Mouse (Mus musculus): ENCODE measurements around the gene Atp6v1g1. TPM values are rescaled to one million over a fixed set of nuclear protein-coding genes. Genes with fewer than 3 reads are reported as not detected.

Atp6v1g1 gene
- total RNA-seq, 1 experiment = 105 TPM

- in situ Hi-C loops (cut with MboI; ENCODE audit: low sequenced_read_pairs in 2 of 2, unreplicated experiment in 2 of 2) = no loop called here
- Histone ChIP-seq H3K9ac (ENCODE audit: insufficient read depth, low read depth, low read length, poor library complexity, severe bottlenecking) (no peak overlapping the region), H3K4me1 (ENCODE audit: control insufficient read depth in 2 of 2, insufficient read depth in 2 of 2, low read length in 2 of 2, poor library complexity in 1 of 2) (peaks cover 2% of the 10 kb centered on the region in 2 experiments; a peak in 1 of 4 replicates), H3K9me3 (ENCODE audit: control insufficient read depth, insufficient read depth, low read depth, low read length) (no peaks in the 10 kb centered on the region), H3K36me3 (ENCODE audit: control insufficient read depth, insufficient read depth, low read length, poor library complexity, severe bottlenecking) (peaks cover 2% of the 10 kb centered on the region; the same call in 1 of the 2 replicates), H3K27ac (ENCODE audit: insufficient read depth, low read depth, low read length, poor library complexity, severe bottlenecking) (no peak overlapping the region), H3K4me3 (ENCODE audit: insufficient read depth in 1 of 2, low read depth in 1 of 2, low read length in 2 of 2, poor library complexity in 1 of 2, severe bottlenecking in 1 of 2) (no peak overlapping the region)
- DNase-seq (ENCODE audit: low read depth, low spot score) = no peak
- no peak for TF ChIP-seq ZNF384 (IDR thresholded peaks at IDR 0.05; ENCODE audit: low read depth, low read length)
- TF ChIP-seq HCFC1 (IDR thresholded peaks at IDR 0.05; ENCODE audit: borderline replicate concordance, insufficient read depth, low read length) = no peak
- no peak for TF ChIP-seq MAFK (IDR thresholded peaks at IDR 0.05; ENCODE audit: insufficient read depth, low read depth, low read length)
- no peak for TF ChIP-seq ZC3H11A (IDR thresholded peaks at IDR 0.05; ENCODE audit: borderline replicate concordance, low read depth, low read length)
- TF ChIP-seq CHD2 (IDR thresholded peaks at IDR 0.05; ENCODE audit: low read depth, low read length) = no peak
Observed at GRCm38 (mm10) chr4:63498346-63498745, 46.2 kb upstream of the Atp6v1g1 start.

GRCm38 (mm10) chr4:63501050-63501449, 43.5 kb upstream of the Atp6v1g1 start:
- no peaks in the 10 kb centered on the region for H3K9me3 ChIP-seq (ENCODE audit: control insufficient read depth, insufficient read depth, low read depth, low read length)
- no peak overlapping the region for H3K9ac ChIP-seq (ENCODE audit: insufficient read depth, low read depth, low read length, poor library complexity, severe bottlenecking)
- H3K4me1 ChIP-seq (ENCODE audit: control insufficient read depth in 2 of 2, insufficient read depth in 2 of 2, low read length in 2 of 2, poor library complexity in 1 of 2) = peaks cover 0 to 2% of the 10 kb centered on the region in 2 experiments; a peak in 1 of 4 replicates
- in situ Hi-C loops (cut with MboI; ENCODE audit: low sequenced_read_pairs in 2 of 2, unreplicated experiment in 2 of 2) = no loop called here
- TF ChIP-seq HCFC1 (IDR thresholded peaks at IDR 0.05; ENCODE audit: borderline replicate concordance, insufficient read depth, low read length) (no peak), ZNF384 (IDR thresholded peaks at IDR 0.05; ENCODE audit: low read depth, low read length) (no peak), CHD2 (IDR thresholded peaks at IDR 0.05; ENCODE audit: low read depth, low read length) (no peak), MAFK (IDR thresholded peaks at IDR 0.05; ENCODE audit: insufficient read depth, low read depth, low read length) (no peak)
- no peak overlapping the region for H3K4me3 ChIP-seq (ENCODE audit: insufficient read depth in 1 of 2, low read depth in 1 of 2, low read length in 2 of 2, poor library complexity in 1 of 2, severe bottlenecking in 1 of 2)
- H3K27ac ChIP-seq (ENCODE audit: insufficient read depth, low read depth, low read length, poor library complexity, severe bottlenecking) = no peak overlapping the region
- no peaks in the 10 kb centered on the region for H3K36me3 ChIP-seq (ENCODE audit: control insufficient read depth, insufficient read depth, low read length, poor library complexity, severe bottlenecking)
- DNase-seq (ENCODE audit: low read depth, low spot score) = no peak

GRCm38 (mm10) chr4:63503949-63504348, 40.6 kb upstream of the Atp6v1g1 start:
- no peak for DNase-seq (ENCODE audit: low read depth, low spot score)
- H3K27ac ChIP-seq (ENCODE audit: insufficient read depth, low read depth, low read length, poor library complexity, severe bottlenecking) = no peak overlapping the region
- no peak overlapping the region for H3K9ac ChIP-seq (ENCODE audit: insufficient read depth, low read depth, low read length, poor library complexity, severe bottlenecking)
- no peaks in the 10 kb centered on the region for H3K36me3 ChIP-seq (ENCODE audit: control insufficient read depth, insufficient read depth, low read length, poor library complexity, severe bottlenecking)
- no peaks in the 10 kb centered on the region for H3K4me1 ChIP-seq (ENCODE audit: control insufficient read depth in 2 of 2, insufficient read depth in 2 of 2, low read length in 2 of 2, poor library complexity in 1 of 2)
- no peaks in the 10 kb centered on the region for H3K9me3 ChIP-seq (ENCODE audit: control insufficient read depth, insufficient read depth, low read depth, low read length)
- no peak overlapping the region for H3K4me3 ChIP-seq (ENCODE audit: insufficient read depth in 1 of 2, low read depth in 1 of 2, low read length in 2 of 2, poor library complexity in 1 of 2, severe bottlenecking in 1 of 2)
- TF ChIP-seq HCFC1 (IDR thresholded peaks at IDR 0.05; ENCODE audit: borderline replicate concordance, insufficient read depth, low read length) (no peak), CHD2 (IDR thresholded peaks at IDR 0.05; ENCODE audit: low read depth, low read length) (no peak), ZC3H11A (IDR thresholded peaks at IDR 0.05; ENCODE audit: borderline replicate concordance, low read depth, low read length) (no peak), ZNF384 (IDR thresholded peaks at IDR 0.05; ENCODE audit: low read depth, low read length) (no peak), MAFK (IDR thresholded peaks at IDR 0.05; ENCODE audit: insufficient read depth, low read depth, low read length) (no peak)
- in situ Hi-C loops (cut with MboI; ENCODE audit: low sequenced_read_pairs in 2 of 2, unreplicated experiment in 2 of 2) = no loop called here

GRCm38 (mm10) chr4:63507478-63507877, 37.1 kb upstream of the Atp6v1g1 start:
- H3K9me3 ChIP-seq (ENCODE audit: control insufficient read depth, insufficient read depth, low read depth, low read length) = no peaks in the 10 kb centered on the region
- TF ChIP-seq ZNF384 (IDR thresholded peaks at IDR 0.05; ENCODE audit: low read depth, low read length) = no peak
- no peak for TF ChIP-seq HCFC1 (IDR thresholded peaks at IDR 0.05; ENCODE audit: borderline replicate concordance, insufficient read depth, low read length)
- TF ChIP-seq CHD2 (IDR thresholded peaks at IDR 0.05; ENCODE audit: low read depth, low read length) = no peak
- TF ChIP-seq MAFK (IDR thresholded peaks at IDR 0.05; ENCODE audit: insufficient read depth, low read depth, low read length) = no peak
- TF ChIP-seq ZC3H11A (IDR thresholded peaks at IDR 0.05; ENCODE audit: borderline replicate concordance, low read depth, low read length) = no peak

GRCm38 (mm10) chr4:63508232-63508631, 36.3 kb upstream of the Atp6v1g1 start:
- TF ChIP-seq ZNF384 (IDR thresholded peaks at IDR 0.05; ENCODE audit: low read depth, low read length) = no peak
- no peak for TF ChIP-seq HCFC1 (IDR thresholded peaks at IDR 0.05; ENCODE audit: borderline replicate concordance, insufficient read depth, low read length)
- TF ChIP-seq ZC3H11A (IDR thresholded peaks at IDR 0.05; ENCODE audit: borderline replicate concordance, low read depth, low read length) = no peak
- no peak for TF ChIP-seq MAFK (IDR thresholded peaks at IDR 0.05; ENCODE audit: insufficient read depth, low read depth, low read length)
- no peak overlapping the region for H3K27ac ChIP-seq (ENCODE audit: insufficient read depth, low read depth, low read length, poor library complexity, severe bottlenecking)
- H3K4me1 ChIP-seq (ENCODE audit: control insufficient read depth in 2 of 2, insufficient read depth in 2 of 2, low read length in 2 of 2, poor library complexity in 1 of 2) = no peaks in the 10 kb centered on the region
- H3K9me3 ChIP-seq (ENCODE audit: control insufficient read depth, insufficient read depth, low read depth, low read length) = no peaks in the 10 kb centered on the region
- DNase-seq (ENCODE audit: low read depth, low spot score) = no peak
- in situ Hi-C loops (cut with MboI; ENCODE audit: low sequenced_read_pairs in 2 of 2, unreplicated experiment in 2 of 2) = no loop called here
- no peak overlapping the region for H3K4me3 ChIP-seq (ENCODE audit: insufficient read depth in 1 of 2, low read depth in 1 of 2, low read length in 2 of 2, poor library complexity in 1 of 2, severe bottlenecking in 1 of 2)
- no peak overlapping the region for H3K9ac ChIP-seq (ENCODE audit: insufficient read depth, low read depth, low read length, poor library complexity, severe bottlenecking)
- no peaks in the 10 kb centered on the region for H3K36me3 ChIP-seq (ENCODE audit: control insufficient read depth, insufficient read depth, low read length, poor library complexity, severe bottlenecking)

More at GRCm38 (mm10) chr4:63507478-63507877, 37.1 kb upstream of the Atp6v1g1 start:
- H3K4me1 ChIP-seq (ENCODE audit: control insufficient read depth in 2 of 2, insufficient read depth in 2 of 2, low read length in 2 of 2, poor library complexity in 1 of 2) = no peaks in the 10 kb centered on the region
- no peak overlapping the region for H3K9ac ChIP-seq (ENCODE audit: insufficient read depth, low read depth, low read length, poor library complexity, severe bottlenecking)
- no peak overlapping the region for H3K4me3 ChIP-seq (ENCODE audit: insufficient read depth in 1 of 2, low read depth in 1 of 2, low read length in 2 of 2, poor library complexity in 1 of 2, severe bottlenecking in 1 of 2)
- H3K36me3 ChIP-seq (ENCODE audit: control insufficient read depth, insufficient read depth, low read length, poor library complexity, severe bottlenecking) = no peaks in the 10 kb centered on the region
- in situ Hi-C loops (cut with MboI; ENCODE audit: low sequenced_read_pairs in 2 of 2, unreplicated experiment in 2 of 2) = no loop called here
- DNase-seq (ENCODE audit: low read depth, low spot score) = no peak
- H3K27ac ChIP-seq (ENCODE audit: insufficient read depth, low read depth, low read length, poor library complexity, severe bottlenecking) = no peak overlapping the region
